Mouse (Mus musculus) retina, adult 2 months (tissue): ENCODE measurements around the gene R3hdml.

Experiments used
- DNase-seq: peaks from one replicate; pipeline ENCODE4 v3.0.0-alpha.2; 2012; ENCODE audit warnings: low read depth, low spot score

The R3hdml gene

GRCm38 (mm10) chr2:163540231-163541117, 48.4 kb downstream of the R3hdml start:
- no peak for DNase-seq

GRCm38 (mm10) chr2:163541568-163542182, 49.6 kb downstream of the R3hdml start:
- no peak for DNase-seq

- DNase-seq: no peak
These were observed 50.6 kb downstream of the R3hdml start for GRCm38 (mm10) chr2:163542674-163543073.

DNA sequence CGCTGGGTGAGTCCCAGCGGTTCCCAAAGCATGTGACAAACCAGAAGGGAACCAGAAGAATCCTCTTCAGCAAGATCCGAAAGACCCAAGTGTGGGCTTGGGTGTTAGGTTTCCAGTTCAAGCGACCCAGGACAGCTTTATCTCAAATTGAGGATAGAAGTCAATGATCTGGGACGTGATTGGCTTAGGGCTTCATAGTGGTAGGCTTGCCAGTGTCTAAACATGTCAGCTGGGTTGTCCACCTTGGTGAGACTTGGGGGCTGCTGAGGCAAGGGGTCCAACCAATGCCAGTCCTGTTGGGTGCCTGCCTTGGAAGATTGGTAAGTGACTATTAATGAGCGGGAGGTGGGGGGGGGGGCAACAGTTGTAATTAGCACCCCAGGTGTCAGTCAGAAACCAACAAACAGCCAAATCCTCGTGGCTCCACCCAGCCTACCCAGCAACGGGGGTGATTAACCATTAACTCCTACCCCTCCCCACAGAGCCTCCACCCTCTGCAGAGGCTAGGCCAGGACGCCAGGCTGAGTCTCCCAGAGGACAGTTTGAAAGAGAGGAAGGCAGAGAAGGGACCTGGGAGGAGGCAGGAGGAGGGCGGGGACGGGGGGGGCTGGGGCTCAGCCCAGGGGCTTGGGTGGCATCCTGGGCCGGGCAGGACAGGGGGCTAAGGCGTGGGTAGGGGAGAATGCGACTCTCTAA, 54.7 kb downstream of the R3hdml start:
- DNase-seq: no peak

- DNase-seq: no peak
These were observed 56.7 kb downstream of the R3hdml start for GRCm38 (mm10) chr2:163548822-163549221.

- no peak for DNase-seq
These were observed 57.7 kb downstream of the R3hdml start for GRCm38 (mm10) chr2:163549786-163550185.
